Mouse (Mus musculus) CH12.LX (cell line): ENCODE measurements around the gene Zfp280d.
"Not testable (repeated sequence)": the region's sequence is repeated elsewhere in the genome, so short reads cannot be mapped to it uniquely, and the experiment has no call there.

Experiments
- CHD2 ChIP-seq: IDR thresholded peaks from 2 replicates; pipeline ENCODE4 v1.6.1; 2011; ENCODE audit warnings: low read length, improper control_type of control experiment
- CTCF ChIP-seq, 2 experiments: IDR thresholded peaks in 1 of 2; conservative IDR thresholded peaks in 1 of 2; 2 replicates each; pipeline ENCODE4 v1.5.1; 2011 to 2012; ENCODE audit warnings: low read depth in 2 of 2, low read length in 2 of 2, improper control_type of control experiment in 1 of 2, inconsistent platforms in 1 of 2, mild to moderate bottlenecking in 1 of 2, moderate library complexity in 1 of 2
- EP300 ChIP-seq: IDR thresholded peaks from 2 replicates; pipeline ENCODE4 v1.6.1; 2011; ENCODE audit warnings: low read length, improper control_type of control experiment
- GABPA ChIP-seq: IDR thresholded peaks from 2 replicates; pipeline ENCODE4 v1.6.1; 2012; ENCODE audit warnings: low read depth, low read length, improper control_type of control experiment, inconsistent platforms; ENCODE audit not compliant: insufficient replicate concordance
- MAFK ChIP-seq: IDR thresholded peaks from 2 replicates; pipeline ENCODE4 v1.6.1; 2011; ENCODE audit warnings: low read length, improper control_type of control experiment; ENCODE audit not compliant: insufficient replicate concordance
- MAX ChIP-seq: IDR thresholded peaks from 2 replicates; pipeline ENCODE4 v1.6.1; 2011; ENCODE audit warnings: low read length, improper control_type of control experiment
- MAZ ChIP-seq: IDR thresholded peaks from 2 replicates; pipeline ENCODE4 v1.6.1; 2012; ENCODE audit warnings: low read depth, mild to moderate bottlenecking, inconsistent platforms, low read length, improper control_type of control experiment, moderate library complexity
- POLR2A ChIP-seq: IDR thresholded peaks from 2 replicates; pipeline ENCODE4 v1.6.1; 2011; ENCODE audit warnings: low read depth, mild to moderate bottlenecking, improper control_type of control experiment, low read length
- POLR2AphosphoS2 ChIP-seq: IDR thresholded peaks from 2 replicates; pipeline ENCODE4 v1.6.1; 2011; ENCODE audit warnings: low read depth, low read length, improper control_type of control experiment
- RAD21 ChIP-seq: IDR thresholded peaks from 2 replicates; pipeline ENCODE4 v1.6.1; 2011; ENCODE audit warnings: low read depth, mild to moderate bottlenecking, low read length, improper control_type of control experiment, moderate library complexity
- ZC3H11A ChIP-seq: IDR thresholded peaks from 2 replicates; pipeline ENCODE4 v1.6.1; 2012; ENCODE audit warnings: low read depth, mild to moderate bottlenecking, inconsistent platforms, low read length, improper control_type of control experiment
- ZNF384 ChIP-seq: IDR thresholded peaks from 2 replicates; pipeline ENCODE4 v1.6.1; 2012; ENCODE audit warnings: low read depth, low read length, improper control_type of control experiment, inconsistent platforms

DNA sequence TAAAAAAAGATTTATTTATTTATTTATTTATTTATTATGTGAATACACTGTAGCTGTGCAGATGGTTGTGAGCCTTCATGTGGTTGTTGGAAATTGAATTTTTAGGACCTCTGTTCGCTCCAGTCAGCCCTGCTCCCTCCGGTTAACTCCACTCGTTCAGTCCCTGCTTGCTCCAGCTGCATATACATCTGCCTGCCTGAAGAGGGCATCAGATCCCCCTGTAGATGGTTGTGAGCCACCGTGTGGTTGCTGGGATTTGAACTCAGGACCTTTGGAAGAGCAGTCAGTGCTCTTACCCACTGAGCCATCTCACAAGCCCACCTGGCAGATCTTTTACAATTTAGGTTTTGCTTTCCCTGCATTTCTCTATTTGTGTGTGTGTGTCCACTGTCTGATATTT lies 127.1 kb downstream of the Zfp280d start:
- TF ChIP-seq CTCF (conservative IDR thresholded peaks at IDR 0.05 in 1 of 2, IDR thresholded peaks at IDR 0.05 in 1 of 2; ENCODE audit: low read depth in 2 of 2, low read length in 2 of 2): peak in 1 of 2 experiments; percentile 33; a peak in 2 of 4 replicates
- TF ChIP-seq MAX, ZC3H11A, CHD2, RAD21, POLR2AphosphoS2, POLR2A, ZNF384, GABPA, EP300, MAFK, MAZ: not testable (repeated sequence)
